Mouse (Mus musculus): ENCODE results near the gene Abca7. TPM values are rescaled to one million over a fixed set of nuclear protein-coding genes. Genes with fewer than 3 reads are reported as not detected.
"Not testable (repeated sequence)": the region's sequence is repeated elsewhere in the genome, so short reads cannot be mapped to it uniquely, and the experiment has no call there.

The Abca7 gene
- total RNA-seq, 2 experiments from 2014 or later, result 6.9 to 8.1 TPM

DNA sequence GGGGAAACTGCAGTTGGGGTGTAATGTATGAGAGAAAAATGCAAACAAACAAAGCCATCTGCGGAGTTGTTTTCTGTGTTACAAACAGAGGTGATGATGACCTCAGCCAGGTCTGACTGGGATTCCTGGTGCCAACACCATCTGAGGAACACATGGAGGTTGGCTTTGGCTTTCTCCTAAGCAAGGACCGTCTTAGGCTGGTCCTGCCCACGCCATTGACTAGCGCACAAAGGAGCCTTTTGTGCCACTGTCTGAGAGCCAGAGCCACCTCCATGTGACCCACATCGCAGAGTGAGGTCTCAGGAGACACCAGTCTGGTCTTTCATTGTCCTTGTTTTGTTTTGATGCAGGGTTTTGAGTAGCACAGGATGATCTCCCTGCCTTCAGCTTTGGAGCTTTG lies 52.1 kb downstream of the Abca7 start:
- no peak for DNase-seq

DNA sequence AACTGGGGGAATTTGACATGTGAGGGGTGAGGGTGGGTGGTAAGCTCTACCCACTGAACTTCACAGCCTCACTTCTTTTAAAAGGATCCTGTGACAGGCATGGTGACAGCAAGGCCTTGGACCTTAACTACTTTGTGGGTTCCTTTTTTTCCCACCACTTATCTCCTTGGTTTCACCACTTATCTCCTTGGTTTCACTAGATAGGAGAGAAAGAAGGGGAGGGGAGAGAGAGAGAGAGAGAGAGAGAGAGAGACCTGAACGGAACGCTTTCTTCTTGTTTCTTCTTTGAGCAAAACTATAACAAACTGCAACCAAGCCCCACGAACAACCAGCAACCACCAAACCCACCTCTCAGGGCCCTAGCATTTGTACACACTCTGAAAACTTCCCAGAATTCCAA lies 52.5 kb downstream of the Abca7 start:
- DNase-seq, result no peak

GRCm38 (mm10) chr10:80050244-80050643 lies 54.0 kb downstream of the Abca7 start:
- DNase-seq, result no peak

DNA sequence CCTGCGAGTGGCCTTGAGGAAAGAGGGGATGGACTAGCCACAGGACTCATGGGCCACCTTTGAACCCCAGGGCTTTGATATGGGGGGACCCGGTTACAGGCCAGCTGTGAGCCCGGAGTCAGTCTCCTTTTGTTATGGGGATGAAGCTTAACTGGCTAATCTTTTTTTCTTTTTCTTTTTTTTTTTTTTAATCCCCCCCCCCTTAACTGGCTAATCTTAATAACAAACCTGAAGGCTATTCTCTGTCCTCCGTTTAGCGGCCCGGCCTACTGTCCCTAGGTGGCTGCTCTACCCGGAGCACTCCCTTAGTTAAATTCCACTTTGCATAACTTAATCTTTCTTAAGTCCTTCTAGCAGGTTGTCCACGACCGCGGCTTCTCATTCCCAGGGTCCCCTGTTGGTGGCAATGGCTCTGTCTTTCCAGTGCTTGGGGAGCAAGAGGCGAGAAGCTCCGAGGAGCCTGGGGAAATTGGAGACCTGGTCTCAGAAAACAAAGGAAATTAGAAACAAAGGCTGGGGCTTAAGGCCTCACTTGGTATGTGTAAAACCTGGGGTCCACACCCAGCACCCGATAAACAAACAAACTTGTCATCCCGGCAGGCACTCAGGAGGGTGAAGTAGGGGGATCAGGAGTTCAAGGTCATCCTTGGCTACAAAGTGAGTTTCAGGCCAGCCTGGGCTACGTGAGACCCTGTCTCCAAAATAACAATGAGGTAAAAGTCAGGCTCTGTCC lies 54.8 kb downstream of the Abca7 start:
- DNase-seq, result no peak

DNA sequence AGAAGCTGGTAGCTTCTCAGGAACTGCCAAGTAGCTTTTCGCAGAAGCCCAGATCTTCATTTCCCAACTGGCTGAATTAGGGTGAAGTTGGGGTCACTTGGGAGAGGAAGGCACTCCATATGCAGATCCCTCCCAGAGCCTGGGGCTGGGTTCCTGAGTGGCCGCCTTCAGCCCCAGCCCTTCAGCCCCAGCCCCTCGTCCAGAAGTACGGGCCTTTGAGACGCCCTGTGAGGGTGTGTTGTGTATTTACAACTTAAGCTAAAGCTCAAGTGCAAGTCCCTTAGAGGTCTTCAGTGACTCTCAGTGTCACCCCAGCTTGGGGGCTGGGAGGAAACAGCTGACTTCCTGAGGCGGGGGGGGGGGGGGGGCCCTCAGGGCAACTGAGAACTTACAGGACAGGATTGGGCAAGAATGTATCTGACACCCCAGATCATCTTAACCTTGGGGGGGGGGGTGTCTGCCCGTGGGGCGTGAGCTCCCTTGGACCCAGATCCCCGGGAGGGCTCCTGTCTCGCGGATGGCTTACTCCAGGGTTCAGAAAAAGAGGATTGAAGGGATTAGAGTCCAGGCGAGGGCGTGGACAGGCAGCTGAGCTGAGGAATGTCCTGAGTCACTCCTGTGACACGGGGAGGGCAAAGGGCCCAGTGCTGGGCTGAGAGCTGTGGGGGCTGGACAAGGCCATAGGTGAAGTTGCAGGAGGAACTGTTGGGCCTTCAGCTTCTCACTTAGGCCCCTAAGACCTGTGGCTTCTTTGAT lies 55.5 kb downstream of the Abca7 start:
- DNase-seq, result peak; percentile 58

GRCm38 (mm10) chr10:80052374-80052764 lies 56.1 kb downstream of the Abca7 start:
- DNase-seq, result no peak

DNA sequence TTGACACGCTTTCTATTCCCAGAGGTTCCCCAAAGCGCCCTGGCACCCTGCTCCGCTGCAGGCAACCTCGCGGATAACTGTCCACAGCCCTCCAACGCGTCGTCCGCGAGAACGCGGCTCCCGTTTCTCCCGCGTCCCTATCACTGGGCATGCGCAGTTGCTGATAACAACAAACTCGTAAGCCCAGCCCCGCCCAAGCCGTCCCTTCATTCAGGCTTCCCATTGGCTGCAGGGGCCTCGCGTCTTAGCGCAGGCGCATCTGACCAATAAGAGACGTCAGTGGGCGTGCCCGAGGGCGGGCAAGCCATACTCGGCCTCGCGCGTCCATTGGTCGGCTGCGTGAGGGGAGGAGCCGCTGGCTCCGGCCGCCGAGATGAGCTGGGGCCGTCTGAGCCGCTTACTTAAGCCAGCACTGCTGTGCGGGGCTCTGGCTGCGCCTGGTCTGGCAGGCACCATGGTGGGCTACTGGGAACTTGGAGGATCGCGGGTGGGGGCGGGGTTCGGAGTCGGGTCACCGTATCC lies 57.0 kb downstream of the Abca7 start:
- peak; percentile 100 for DNase-seq

- peak; percentile 78 for DNase-seq
Observed at GRCm38 (mm10) chr10:80053831-80054815, 57.8 kb downstream of the Abca7 start.

- not testable (repeated sequence) for DNase-seq
Observed at GRCm38 (mm10) chr10:80054911-80055310, 58.6 kb downstream of the Abca7 start.

- DNase-seq, result no peak
Observed at GRCm38 (mm10) chr10:80055364-80055763, 59.1 kb downstream of the Abca7 start.

GRCm38 (mm10) chr10:80055891-80056290 lies 59.6 kb downstream of the Abca7 start:
- no peak for DNase-seq

GRCm38 (mm10) chr10:80056506-80056905 lies 60.2 kb downstream of the Abca7 start:
- no peak for DNase-seq

DNA sequence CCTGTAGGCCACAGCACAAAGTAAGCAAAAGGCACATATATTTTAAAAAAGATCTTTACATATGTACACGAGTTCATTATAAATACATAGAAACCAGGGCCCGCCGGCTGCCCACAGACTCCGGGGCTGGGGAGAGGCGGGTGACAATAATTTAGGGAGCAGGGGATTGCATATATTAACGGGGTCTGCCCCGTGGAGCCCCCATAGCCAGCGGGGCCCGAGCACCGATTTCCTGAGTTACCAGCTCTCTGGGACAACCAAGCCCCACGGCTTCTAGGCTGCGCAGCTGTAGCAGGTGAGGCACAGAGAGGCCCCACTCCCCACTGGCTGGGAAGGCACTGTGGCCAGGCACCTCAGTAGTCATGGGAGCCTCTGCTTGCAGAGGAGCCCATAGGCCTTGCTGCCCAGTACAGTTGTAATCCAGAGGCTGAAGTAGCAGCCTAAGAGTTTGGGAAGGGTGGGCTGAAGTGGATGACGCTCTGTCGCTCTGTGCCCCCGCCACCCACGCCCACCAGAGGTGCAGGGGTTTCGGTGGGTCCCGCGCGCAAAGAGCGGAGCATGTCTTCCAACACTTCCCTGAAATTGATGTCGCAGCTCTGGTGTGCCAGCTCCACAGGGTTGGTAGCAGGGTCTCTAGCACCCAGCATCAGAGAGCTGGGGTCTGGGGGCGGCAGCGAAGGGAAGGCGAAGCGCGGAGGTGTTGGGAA lies 60.8 kb downstream of the Abca7 start:
- no peak for DNase-seq

DNA sequence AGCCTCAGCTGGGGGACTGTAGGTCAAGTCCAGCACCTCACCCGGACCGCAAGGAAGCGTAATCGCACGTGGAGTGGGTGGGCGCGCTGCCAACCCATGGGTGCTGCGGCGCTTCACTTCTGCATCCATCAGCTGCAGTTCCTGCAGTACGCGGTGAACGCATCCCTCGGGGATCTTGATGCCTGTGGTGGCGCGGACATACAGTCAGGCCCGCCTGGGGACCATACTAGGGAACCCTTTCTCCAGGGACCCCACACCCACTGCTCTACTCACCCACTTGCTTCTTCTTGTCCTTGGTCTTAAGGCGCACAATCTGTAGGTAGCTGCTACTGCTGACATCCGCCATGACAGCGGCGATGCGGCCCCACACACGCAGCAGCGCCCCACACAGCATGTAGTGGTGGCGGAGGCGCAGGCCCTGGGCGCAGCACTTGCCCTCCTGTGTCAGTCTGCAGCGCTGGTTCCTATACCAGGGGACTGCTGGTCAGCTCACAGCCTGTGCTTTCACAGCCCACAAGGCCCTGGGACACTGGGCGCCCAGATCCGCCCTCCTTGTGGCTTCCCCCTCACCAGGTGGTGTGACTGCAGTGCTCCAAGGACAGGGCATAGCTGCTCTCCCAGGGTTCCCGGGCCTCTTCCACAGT lies 61.5 kb downstream of the Abca7 start:
- DNase-seq, result no peak

- DNase-seq, result no peak
Observed at GRCm38 (mm10) chr10:80063104-80063503, 66.8 kb downstream of the Abca7 start.

- DNase-seq, result no peak
Observed at GRCm38 (mm10) chr10:80063877-80064650, 67.8 kb downstream of the Abca7 start.

Measured in heart, postnatal 4 days (tissue).